Mouse (Mus musculus) stomach, postnatal 0 days (tissue): ENCODE results near the gene Tbxa2r.

Experiments used
- CTCF ChIP-seq: IDR thresholded peaks from 2 replicates; pipeline ENCODE4 v1.5.1; 2016; ENCODE audit warnings: antibody characterized with exemption, low read depth, mild to moderate bottlenecking, moderate library complexity
- EP300 ChIP-seq: optimal IDR thresholded peaks from 2 replicates; pipeline ENCODE3; 2016; ENCODE audit warnings: antibody characterized with exemption

DNA sequence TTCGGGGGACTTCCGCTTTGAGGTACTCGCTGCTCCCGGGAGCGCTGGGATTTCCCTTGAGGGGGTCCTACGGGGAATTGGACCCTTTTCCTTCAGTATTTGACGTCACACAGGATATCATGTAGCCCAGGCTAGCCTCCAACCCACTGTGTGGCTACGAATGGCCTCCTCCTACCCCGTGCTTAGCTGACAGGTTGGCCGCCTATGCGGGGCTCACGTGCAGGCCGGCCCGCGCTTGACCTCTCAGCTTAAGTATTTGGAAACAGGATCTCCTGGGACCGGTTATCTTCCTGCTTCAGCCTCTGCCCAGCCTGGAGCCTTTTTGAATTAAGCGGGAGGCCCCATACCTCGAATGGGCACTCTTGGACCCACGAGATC lies 56.1 kb downstream of the Tbxa2r start:
- TF ChIP-seq CTCF (no peak), EP300 (no peak)
